Comparison of ENCODE assay signal across 10 mouse cellular contexts in the genomic region with DNA sequence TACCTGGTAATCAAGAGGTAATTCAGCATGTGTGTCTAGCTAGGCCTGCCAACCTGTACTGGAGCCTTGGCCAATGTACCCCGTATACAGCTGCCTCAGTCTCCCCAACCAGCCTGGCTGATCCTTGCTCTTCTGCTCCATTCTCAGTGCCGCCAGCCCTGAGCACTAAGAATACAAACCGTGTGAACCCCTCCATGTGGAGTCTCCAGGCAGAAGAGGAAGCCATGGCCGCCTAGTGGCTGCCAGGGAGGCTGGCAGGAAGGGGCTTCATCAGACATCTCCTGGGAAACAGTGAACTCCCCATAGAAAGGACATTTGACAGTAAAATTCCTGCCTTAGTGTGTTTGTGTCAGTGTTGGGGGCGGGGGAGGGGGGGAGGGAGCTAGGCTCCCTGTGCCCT. TPM values are rescaled to one million over a fixed set of nuclear protein-coding genes. Genes with fewer than 3 reads are reported as not detected.
A peak's percentile ranks its signal among the peaks of the same experiment; 100 is the strongest.
DNase-seq lines count a peak whose midpoint lies in the region; ATAC-seq and TF ChIP-seq lines count a peak whose summit lies in the region.
"Had no signal": no experiment of that assay in that cellular context is flagged by ENCODE, and none has a peak within 500 bp of the region (broad histone marks: within the 10 kb centered on the region; RNA-seq: fewer than 3 reads in every experiment).

No protein-coding gene starts in this region.

- TF ChIP-seq CTCF in cerebellum, adult 2 months (IDR thresholded peaks at IDR 0.05; ENCODE audit: borderline replicate concordance, insufficient read depth, low read depth, low read length), result peak; percentile 45

- ATAC-seq in cerebellum, adult (ENCODE audit: insufficient number of reproducible peaks, low FRiP score, low TSS enrichment), result no peak
- ATAC-seq in common myeloid progenitor, adult 5-6 weeks (replicated peaks; ENCODE audit: low read depth, poor library complexity, severe bottlenecking), result peak; percentile 74
- 0 out of 2 replicates have a peak, but pooled peaks have one; percentile 25 for ATAC-seq in hindbrain, embryonic 16.5 days
- ATAC-seq in inflammation-experienced regulatory T-cells, adult 6 months, result no peak

- WGBS in cerebellum, adult 2 months, result 69% methylated on average over 5 of the region's 5 CpGs
- whole genome bisulfite sequencing in hindbrain, embryonic 16.5 days, result 4% methylated on average over 5 of the region's 5 CpGs

- peak overlapping the region; percentile 22; the same call in 1 of the 2 replicates for H3K9ac ChIP-seq in hindbrain, embryonic 16.5 days (ENCODE audit: low read depth, low read length)

- H3K4me1 ChIP-seq in cerebellum, adult 2 months (ENCODE audit: control insufficient read depth, insufficient read depth, low read length), result peaks cover 19% of the 10 kb centered on the region
- peaks cover 46% of the 10 kb centered on the region for H3K4me1 ChIP-seq in hindbrain, embryonic 16.5 days (ENCODE audit: control insufficient read depth, insufficient read depth, low read depth, low read length)

- TF ChIP-seq POLR2A in cerebellum, adult 2 months (IDR thresholded peaks at IDR 0.05; ENCODE audit: borderline replicate concordance, insufficient read depth, low read length), result no peak

- DNase-seq in cerebellum, adult 2 months, result no peak
- peak; percentile 60 for DNase-seq in 416B (ENCODE audit: low read depth)
- peak; percentile 12 for DNase-seq in lung, postnatal 36 days
- DNase-seq in thymus, postnatal 14 days, result peak; percentile 14

- no peaks in the 10 kb centered on the region for H3K36me3 ChIP-seq in hindbrain, embryonic 16.5 days (ENCODE audit: control insufficient read depth, insufficient read depth, low read length)

- no peaks in the 10 kb centered on the region for H3K9me3 ChIP-seq in hindbrain, embryonic 16.5 days (ENCODE audit: control insufficient read depth, low read length)

- H3K4me3 ChIP-seq in cerebellum, adult 2 months (replicated peaks; ENCODE audit: insufficient read depth, low read depth, low read length), result no peak overlapping the region
- H3K4me3 ChIP-seq in hindbrain, embryonic 16.5 days (ENCODE audit: low read length), result no peak overlapping the region
- H3K4me3 ChIP-seq: myocyte had no signal

- no peak overlapping the region for H3K27ac ChIP-seq in cerebellum, adult 2 months (ENCODE audit: insufficient read depth, low read length)
- no peak overlapping the region; the same call in 1 of the 2 replicates for H3K27ac ChIP-seq in hindbrain, embryonic 16.5 days (ENCODE audit: low read depth, low read length)

- no peaks in the 10 kb centered on the region; the same call in 1 of the 2 replicates for H3K27me3 ChIP-seq in cerebellum, adult 2 months (ENCODE audit: control insufficient read depth, insufficient read depth, low read length)
- peaks cover 3% of the 10 kb centered on the region for H3K27me3 ChIP-seq in hindbrain, embryonic 16.5 days (replicated peaks; ENCODE audit: control insufficient read depth, insufficient read depth, low read length)

- H3K4me2 ChIP-seq in hindbrain, embryonic 16.5 days (ENCODE audit: low read length), result no peak overlapping the region

RNA-seq across cellular contexts. Expression of a gene that starts 33.2 kb away (rescaled TPM):
- polyA plus RNA-seq in cerebellum, adult 2 months (2012; rRNA removed), result 57.4 and 68.4 TPM in 2 replicates
- total RNA-seq in common myeloid progenitor, adult 5-6 weeks (2017), result not detected in 2 replicates
- 22.9 and 23.4 TPM in 2 replicates for polyA plus RNA-seq in hindbrain, embryonic 16.5 days (2015; fragmentation: Nextera tagmentation; extraction: Ambion mirVana)
- not detected for polyA plus RNA-seq in inflammation-experienced regulatory T-cells, adult 6 months (2017; shearing (Covaris generic))
- polyA plus RNA-seq: heart, embryonic 14.5 days; myocyte had no signal

RNA-seq across cellular contexts. Expression of a gene that starts 51.9 kb away (rescaled TPM):
- polyA plus RNA-seq in cerebellum, adult 2 months (2012; rRNA removed), result 150 and 173 TPM in 2 replicates
- total RNA-seq in common myeloid progenitor, adult 5-6 weeks (2017), result not detected in 2 replicates
- 7.7 and 9.3 TPM in 2 replicates for polyA plus RNA-seq in hindbrain, embryonic 16.5 days (2015; fragmentation: Nextera tagmentation; extraction: Ambion mirVana)
- polyA plus RNA-seq in inflammation-experienced regulatory T-cells, adult 6 months (2017; shearing (Covaris generic)), result not detected
- polyA plus RNA-seq: myocyte had no signal

Comparison
In these comparisons a context has a peak if more than half of its experiments do, and no peak if none do; other contexts are left out.
1. DNase-seq: peak in 416B (single experiment), lung, postnatal 36 days (single experiment) and thymus, postnatal 14 days (single experiment); none in cerebellum, adult 2 months (0 of 2).
2. ATAC-seq: peak in common myeloid progenitor, adult 5-6 weeks (single experiment) and hindbrain, embryonic 16.5 days (single experiment); none in cerebellum, adult (single experiment) and inflammation-experienced regulatory T-cells, adult 6 months (single experiment).
3. RNA of a gene that starts 33.2 kb away (polyA plus RNA-seq): 57.4 to 68.4 TPM in cerebellum, adult 2 months and 22.9 to 23.4 TPM in hindbrain, embryonic 16.5 days; not detected in inflammation-experienced regulatory T-cells, adult 6 months; every median in the first group is over 10 times any median in the second.
4. RNA of a gene that starts 51.9 kb away (polyA plus RNA-seq): 150 to 173 TPM in cerebellum, adult 2 months; 7.7 to 9.3 TPM in hindbrain, embryonic 16.5 days and not detected in inflammation-experienced regulatory T-cells, adult 6 months; every median in the first group is over 10 times any median in the second.